Mouse (Mus musculus) heart, postnatal 4 days (tissue): ENCODE data around the gene Slc19a1. TPM values are rescaled to one million over a fixed set of nuclear protein-coding genes. Genes with fewer than 3 reads are reported as not detected.

Experiments used
- DNase-seq: peaks from one replicate; pipeline ENCODE4 v3.0.0; 2021
- total RNA-seq, 2 experiments: library from RNA; stranded (reverse); gene quantifications; 2 replicates each; pipeline ENCODE4 v1.2.3; 2021

Slc19a1 gene
- total RNA-seq, 2 experiments from 2014 or later = 5.5 to 11.8 TPM

DNA sequence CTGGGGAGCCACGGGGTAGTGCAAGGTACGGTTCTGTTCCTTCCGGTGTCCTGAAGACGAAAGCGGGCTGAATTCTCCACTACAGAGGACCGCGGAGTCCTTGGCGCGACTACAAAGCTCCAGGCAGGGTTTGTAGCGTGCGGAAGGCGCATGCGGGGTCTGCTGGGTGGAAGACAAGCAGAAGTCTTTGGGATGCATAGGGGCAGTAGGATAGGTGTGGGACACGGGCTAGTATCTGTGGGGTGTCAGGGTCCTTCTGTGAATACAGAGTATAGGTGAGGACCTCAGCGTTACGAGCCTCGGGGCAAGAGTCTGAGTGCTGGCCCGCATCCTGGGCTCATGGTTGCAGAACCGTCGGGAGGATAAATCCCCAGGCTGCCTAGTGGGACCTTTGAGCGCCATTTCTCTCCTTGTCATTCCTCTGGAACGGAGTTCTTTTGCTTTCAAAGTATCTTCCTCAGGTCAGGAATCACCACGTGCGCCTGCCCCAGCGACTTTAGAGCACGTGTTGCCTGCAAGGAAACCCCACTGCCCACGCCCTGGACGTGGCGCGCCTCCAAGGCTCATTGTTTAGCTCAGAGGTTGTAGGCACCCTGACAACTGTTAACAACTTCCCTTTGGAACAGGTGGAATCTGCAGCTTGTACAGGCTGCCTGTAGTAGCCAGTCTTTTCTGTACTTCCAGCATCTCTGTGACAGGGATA, 1.4 kb downstream of the Slc19a1 start:
- peak; percentile 75 for DNase-seq

DNA sequence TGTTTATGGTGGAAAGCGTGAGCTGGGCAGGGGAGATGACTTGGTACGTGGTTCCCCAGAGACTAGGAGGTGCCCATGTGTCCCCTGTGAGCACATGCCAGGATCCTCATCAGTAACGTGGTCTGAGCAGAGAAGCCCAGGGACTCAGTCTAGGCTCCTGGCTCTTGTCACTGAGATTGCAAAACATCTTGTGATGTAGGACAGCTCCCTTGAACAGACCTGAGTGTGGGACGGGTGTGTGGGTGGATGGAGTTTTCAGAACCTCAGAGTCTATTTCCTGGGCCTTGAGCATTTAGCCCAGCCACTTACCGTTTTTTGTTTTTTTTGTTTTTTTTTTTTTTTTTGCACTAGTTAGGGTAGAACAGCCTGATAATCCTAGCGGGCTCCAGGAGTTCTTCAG, 3.4 kb downstream of the Slc19a1 start:
- no peak for DNase-seq

DNA sequence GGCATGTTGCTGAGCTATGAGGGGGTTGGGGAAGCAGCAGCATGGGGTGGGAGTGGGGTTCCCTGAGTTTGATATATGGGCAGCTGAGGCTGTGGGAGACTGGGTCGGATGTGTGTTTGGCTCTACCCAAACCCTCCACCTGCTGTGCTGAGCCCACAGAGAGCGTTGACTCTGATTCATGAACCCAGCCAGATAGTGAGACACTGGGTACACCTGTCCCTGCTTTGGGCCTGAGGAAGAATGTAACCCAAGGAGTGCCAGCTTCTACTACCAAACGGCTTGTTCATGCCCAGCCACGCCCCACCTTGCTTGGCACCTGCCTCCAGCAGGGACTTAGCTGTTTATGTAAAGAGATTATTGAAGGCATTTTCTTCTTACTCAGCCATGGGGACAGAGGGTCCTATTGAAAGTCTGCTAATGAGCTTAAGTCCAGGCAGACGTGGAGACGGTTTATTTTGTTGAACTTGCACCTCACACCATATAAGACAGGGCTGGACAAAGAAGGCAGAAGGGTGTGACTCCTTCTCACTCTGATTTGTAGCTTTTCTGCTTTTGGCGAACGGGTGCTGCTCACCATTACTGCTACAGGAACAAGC, 6.6 kb downstream of the Slc19a1 start:
- no peak for DNase-seq

DNA sequence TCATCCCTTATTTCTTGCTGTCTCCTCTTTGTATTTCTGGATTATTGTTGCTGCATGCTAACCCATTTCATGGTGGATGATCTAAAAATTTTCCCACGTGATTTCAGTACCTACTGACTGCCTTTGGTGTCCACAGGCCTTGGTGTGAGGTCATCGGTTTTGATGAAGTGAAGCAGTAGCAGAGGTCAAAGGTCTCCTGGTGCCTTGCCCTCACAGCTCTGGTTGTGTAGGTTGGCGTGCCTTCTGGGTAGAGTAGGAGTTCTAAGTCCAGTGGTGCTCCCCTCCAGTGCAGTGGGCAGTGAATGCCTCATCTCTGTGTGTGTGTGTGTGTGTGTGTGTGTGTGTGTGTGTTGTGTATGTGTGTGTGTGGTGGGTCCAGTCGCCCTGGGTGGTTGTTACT, 16.2 kb downstream of the Slc19a1 start:
- no peak for DNase-seq

DNA sequence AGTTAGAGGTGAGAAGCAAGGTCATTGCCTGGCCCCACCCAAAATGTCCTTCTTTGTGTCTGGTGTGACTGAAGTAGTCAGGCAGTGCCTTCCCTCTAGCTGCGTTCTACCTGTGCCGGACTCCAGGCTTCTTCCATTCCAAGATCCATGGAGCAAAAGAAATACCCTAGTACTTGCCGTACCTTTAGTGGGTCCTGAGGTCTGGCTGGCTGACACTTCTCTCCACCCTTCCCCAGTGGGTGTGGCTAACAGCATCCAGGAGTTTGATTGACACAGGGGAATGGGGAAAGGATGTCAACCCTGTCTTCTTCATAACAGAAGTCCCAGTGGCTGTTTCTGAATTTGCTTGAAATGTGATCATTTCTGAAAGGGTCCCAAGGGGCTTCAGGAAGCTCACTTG, 16.6 kb downstream of the Slc19a1 start:
- no peak for DNase-seq

DNA sequence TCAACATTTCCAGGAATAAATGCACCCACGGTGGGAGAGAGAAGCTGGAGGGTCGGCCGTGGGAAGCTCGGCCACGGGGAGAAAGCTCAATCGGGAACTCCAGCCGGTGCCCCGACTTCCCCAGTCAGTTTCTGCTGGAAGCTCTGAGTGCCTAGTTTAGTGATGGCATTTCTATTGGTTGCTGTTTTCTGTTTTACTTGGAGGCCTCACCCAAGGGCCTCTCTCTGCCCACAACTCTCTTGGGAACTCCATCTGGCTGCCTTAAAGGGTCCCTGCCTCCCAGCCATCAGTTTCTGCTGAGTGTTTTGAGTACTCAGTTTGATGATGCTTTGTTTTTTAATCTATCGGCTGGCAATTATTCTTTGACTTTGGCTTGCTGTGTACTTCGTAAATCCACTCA, 24.7 kb downstream of the Slc19a1 start:
- no peak for DNase-seq

DNA sequence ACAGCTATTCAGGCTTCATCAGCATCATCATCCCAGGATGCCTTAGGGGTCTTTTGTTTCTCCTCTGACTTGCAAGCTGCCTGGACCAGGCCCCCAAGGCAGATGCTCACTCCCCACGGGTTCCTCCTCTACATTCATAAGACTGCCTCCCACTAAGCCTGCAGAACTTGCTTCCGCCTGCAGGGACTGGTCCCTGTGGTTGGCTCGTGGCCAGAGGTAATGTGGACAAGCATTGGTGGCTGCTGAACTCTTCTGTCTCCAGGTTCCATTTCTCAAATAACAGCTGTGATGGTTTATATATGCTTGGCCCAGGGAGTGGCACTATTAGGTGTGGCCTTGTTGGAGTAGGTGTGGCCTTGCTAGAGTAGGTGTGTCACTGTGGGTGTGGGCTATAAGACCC, 29.4 kb downstream of the Slc19a1 start:
- DNase-seq = peak; percentile 43

DNA sequence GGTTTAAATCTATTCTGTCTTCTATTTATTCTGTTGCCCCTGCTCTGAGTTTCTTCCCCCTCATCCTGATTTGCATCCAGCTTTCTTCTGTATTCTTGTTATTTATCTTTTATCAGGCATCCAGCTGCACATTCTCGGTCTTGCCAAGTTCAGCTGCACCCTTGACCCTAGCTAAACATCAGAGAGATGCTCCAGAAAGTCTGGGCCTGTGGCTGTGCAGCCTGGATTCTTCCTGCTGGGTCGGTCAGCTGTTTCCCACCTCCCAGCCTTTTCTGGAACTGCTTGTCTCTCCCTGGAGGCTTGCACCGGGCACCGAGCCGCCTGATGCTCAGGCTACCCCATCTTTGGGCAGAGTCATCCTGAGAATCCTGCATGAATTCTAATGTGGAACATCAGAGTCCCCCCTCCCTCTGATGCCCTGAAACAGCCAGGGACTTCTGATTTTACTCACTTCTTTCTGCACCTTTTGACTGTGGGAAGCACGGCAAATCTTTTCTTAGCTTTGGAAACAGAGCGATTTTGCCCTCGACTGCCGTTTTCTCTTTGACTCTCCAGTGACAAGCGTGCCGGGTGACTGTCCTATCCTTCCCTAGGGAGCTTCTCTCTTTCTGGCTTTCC, 30.5 kb downstream of the Slc19a1 start:
- peak; percentile 33 for DNase-seq

DNA sequence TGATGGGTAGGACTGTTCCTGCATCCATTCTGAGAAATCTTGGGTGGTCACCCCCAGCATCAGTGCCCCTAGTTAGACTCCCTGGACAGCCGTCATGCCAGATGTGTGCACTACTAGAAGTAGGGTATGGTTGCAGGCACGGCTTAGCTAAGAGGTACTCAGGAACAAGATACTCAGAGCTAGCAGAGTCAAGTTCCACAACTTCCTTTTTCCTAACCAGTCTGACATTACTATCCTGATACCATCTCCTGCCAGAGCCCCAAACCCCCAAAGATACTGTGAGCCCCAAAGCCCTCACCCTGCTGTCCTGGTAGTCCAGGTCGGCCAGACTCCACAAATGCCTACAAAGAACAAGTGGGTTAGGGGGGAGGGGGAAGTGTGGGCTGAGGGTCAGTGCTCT, 32.2 kb downstream of the Slc19a1 start:
- DNase-seq = no peak

DNA sequence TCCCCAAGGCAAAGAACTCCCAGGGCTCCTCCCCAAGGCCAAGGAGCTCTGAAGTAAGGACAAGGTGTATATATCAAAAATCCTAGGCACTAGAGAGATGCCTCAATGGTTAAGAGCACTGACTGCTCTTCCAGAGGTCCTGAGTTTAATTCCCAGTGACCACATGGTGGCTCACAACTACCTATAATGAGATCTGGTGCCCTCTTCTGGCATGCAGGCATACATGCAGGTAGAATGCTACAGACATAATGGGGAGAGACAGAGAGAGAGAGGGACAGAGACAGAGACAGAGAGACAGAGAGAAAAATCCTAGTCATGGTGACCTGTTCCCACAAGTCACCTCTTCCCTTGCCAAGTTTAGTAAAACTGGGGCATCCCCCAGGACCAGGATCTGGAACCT, 32.6 kb downstream of the Slc19a1 start:
- no peak for DNase-seq

DNA sequence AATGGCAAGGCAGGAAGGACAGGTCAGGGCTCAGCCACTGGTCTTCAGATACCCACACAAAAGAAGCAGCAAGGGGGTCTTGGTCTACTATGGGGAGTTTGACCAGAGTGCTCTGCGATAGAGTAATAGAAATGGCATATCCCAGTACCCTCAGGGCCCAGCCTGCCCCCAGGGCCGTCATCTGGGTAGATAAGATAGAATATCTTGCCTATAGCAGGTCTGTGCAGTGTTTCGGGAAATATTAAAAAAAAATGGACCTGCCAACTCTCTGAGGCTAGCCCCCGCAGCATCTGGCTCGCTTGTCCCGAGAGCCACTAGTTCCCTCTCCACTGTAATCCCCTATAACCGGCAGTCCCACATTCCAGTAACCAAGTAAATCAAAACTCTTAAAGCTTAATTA, 36.4 kb downstream of the Slc19a1 start:
- no peak for DNase-seq

DNA sequence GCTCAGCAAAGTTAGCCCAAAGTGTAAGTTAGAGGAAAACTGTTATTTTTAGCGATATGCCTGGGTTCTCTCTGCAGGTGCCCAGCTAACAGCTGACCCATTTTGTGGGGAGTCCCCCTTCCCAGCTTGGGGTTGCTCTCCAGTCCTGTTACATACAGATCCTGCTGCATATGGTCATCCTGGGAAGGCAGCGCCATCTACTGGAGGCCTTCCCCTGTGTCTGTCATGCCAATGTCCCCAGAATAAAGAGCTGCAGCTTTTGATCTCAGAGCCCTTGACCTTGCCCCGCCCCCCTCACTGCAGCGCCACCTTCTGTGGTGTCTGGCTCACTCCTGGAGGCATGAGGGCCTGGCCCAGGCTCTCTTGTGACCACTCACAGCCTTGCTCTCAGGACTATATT, 38.0 kb downstream of the Slc19a1 start:
- DNase-seq = peak; percentile 71

DNA sequence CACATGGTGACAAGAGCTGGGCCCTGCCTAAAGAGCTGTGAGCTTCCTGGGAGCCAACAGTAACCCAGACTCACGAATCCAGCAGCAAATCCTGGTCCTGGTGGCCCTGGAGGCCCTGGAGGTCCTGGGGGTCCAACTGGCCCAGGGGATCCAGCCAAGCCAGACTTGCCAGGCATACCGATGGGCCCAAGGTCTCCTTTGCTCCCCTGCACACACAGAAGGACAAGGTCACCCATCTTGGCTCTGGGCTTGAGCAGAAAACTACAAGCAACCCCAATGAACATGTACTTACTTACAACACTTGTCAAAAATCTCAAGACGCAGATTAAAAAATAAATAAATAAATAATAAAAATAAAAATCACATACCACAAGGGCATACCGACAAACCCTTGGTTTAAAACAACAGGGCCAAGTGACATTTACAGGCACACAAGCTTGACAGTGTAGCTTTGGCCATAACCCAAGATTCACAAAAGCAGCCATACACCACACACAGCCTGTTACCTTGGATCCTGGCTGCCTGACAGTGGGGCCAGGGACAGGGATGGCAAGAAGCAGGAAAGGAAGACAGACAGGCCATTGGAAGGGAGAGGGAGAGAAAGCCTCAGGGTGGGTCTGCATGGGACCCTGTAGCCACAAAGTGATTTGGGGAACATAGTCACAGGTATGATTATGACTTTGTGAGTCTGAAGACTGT, 42.4 kb downstream of the Slc19a1 start:
- DNase-seq = no peak

DNA sequence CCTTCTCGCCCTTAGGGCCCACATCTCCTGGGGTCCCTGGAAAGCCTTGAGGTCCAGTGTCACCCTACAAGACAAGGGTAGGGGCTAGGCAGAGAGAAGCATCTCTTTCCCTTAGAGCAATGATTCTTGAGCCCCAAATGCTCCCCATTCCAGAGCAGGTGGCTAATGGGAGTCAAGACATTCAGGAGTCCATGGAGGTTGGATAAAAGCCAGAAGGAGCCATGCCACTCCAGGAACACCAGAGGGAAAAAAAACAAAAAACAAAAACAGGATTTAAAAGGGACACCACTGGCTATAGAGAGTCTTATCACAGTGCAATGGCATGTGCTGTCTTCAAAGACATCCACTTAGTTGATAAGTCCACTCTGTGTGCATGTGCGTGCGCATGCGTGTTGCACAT, 46.4 kb downstream of the Slc19a1 start:
- DNase-seq = no peak

DNA sequence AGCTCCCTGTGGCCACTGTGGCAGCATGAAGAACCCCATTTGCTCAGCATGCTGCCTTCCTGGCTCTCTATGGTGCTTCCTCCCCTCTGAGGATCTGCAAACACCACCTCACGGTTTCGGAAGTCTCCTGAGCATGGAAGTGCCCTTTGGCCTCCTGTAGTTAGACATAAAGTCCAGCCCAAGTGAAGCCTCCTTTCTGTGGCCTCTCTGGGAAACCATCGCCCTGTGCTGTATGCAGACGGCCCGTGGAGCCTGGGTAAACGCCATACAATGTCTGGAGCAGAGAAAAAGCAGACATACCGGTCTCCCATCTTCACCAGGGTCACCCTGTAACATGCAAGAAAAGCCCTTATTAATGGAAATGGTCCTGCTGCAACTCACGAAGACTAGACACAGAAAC, 46.9 kb downstream of the Slc19a1 start:
- DNase-seq = no peak

DNA sequence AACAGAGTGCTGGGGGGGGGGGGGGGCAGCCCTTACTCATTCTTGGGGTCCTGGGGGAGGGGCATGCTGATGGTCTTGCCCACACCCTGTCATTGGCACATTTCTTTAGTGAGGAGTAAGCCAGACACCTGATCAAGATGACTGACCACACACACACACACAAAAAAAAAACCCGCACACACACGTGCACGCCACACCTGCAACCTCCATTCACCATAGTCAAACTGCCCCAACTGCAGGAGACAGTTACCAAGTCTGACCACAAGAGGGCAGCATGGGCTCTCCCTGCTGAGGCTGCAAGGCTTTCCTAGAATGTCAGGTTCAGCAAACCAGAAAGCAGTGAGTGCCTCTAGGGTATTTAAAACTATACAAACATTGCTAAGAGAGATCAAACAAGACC, 50.4 kb downstream of the Slc19a1 start:
- peak; percentile 88 for DNase-seq

DNA sequence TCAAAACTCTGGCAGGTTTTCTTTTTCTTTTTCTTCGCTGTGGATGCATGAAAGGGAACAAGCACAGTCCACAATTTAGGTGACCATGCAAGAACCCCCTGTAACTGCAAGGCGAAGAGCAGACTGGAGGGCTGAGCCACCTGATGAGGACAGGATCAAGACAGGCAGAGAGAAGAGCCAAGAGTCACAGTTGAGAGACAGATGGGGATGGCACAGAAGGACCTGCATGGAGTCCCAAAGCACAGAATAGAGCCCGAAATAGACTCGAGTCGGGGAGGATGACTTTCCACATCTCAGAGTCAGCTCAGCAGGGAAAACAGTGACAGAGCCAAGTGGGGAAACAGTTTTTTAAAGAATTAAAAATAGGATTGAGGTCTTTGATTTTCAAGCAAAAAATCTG, 50.9 kb downstream of the Slc19a1 start:
- no peak for DNase-seq

DNA sequence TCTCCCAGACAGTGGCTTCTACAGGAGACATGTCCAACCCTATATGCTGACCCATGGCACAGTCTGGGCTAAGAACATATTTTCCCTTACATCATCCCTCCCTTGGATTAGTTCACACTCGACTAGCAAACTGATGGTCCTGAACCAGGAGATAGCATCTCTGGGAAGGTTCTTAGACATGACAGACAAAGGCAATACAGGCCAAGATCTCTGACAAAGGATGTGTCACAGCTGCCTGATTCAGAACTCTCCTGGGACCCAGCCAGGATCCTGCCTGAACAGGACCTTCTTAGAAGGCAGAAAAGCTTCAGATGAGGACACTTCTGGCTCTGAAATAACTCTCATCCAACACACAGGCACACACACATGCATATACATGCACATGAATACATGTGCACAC, 52.5 kb downstream of the Slc19a1 start:
- DNase-seq = peak; percentile 54

DNA sequence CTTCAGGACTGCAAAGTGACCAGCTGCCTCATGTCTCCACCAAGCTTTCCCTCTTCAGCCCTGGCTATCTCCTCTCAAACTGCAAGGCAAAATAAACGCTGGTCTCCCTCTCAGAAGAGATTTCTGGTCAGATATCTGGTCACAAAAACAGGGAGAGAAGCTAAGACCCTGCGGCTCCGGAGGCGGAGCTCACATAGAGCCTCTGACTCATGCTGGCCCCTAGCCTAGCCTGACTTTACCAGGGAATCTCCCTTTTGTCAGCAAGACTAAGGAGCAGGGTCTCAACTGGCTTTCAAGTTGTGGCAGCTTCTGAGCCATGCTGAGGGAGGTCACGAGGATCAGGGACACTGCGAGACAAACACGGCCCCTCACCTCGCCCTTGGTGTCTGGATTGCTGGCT, 57.3 kb downstream of the Slc19a1 start:
- peak; percentile 64 for DNase-seq

DNA sequence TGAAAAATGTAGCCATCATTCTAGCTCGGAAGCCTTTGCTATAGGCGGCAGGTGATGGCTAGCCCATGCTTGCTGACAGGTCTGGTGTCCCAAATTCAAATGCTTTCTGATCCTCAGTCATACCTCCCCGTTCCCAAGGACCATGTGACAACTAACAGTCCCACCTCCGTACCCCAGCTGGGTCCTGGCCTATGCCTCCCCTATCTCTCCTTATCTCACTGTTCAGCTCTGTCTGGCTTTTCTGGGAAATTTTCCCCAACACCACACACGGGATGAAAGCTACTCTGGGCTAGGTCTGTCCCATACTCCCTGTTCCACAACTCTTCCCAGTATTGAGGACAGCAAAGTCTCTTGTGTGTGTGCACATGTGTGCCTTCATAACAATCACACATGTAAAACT, 58.0 kb downstream of the Slc19a1 start:
- no peak for DNase-seq

DNA sequence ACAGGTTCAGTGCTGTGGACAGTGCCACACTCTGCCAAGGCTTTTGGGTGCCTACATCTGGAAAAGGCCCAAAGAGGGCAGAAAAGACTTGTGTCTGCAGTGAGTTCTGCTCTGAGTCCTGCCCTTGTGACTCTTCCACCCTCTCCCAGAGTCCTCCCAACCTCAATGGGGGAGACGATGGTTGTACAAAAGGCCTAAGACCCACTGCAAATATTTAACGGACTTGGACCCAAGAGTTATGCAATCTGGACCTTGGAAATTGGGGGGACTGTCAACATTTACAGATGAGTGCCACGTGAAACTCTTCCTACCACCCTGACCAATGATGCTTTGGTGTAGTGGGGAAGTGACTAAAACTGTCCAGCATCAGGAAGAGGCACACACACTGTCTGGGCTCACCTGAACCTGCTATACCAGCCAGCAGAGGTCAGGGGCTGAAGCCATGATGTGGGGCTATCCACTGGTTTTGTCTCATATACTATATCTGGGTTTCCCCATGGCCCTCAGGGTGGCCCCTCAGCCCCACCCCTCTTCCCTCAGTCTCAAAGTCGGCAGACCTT, 59.6 kb downstream of the Slc19a1 start:
- no peak for DNase-seq

DNA sequence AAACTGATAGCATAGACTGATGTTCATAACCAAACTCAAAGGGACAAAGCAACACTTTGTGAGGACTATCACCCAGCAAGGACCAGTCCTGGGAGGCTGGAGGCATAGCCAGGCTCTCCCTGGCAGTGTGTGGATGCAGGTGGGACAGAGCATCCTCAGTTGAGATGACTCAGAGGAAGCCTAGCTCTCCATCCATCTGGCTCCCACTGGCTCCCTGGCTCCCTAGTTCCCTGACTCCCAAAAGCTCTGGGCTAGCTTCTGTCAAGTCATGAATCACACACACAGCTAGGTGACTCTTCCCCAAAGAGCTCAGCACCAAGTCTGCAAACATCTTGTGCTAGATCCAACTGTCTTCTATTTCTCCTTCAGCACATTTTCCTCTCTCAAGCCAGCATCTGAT, 61.8 kb downstream of the Slc19a1 start:
- no peak for DNase-seq

DNA sequence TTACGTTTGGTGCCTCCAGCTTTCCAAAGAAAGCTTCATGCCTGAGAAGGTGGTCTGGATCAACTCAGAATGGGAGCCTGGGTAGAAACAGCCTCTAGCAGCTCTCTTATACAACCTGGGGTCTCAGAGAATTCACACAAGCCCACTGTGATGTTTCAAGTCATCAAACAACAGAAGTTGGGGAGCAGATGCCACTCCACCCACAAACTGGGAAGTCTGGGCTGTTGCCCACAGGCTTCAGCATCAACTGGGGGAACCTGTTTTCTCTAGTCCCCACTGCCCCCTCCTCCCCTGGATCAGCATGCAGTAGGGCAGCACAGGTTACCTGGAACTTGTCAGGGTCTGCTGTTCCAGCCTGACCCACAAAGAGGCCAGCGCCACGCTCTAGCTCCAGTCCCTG, 63.6 kb downstream of the Slc19a1 start:
- no peak for DNase-seq
